Mouse (Mus musculus): ENCODE measurements around the gene Zmiz1.

Gene Zmiz1

GRCm38 (mm10) chr14:25493301-25494241 is 34.6 kb downstream of the Zmiz1 start:
- DNase-seq = peak; percentile 69 to 77

DNA sequence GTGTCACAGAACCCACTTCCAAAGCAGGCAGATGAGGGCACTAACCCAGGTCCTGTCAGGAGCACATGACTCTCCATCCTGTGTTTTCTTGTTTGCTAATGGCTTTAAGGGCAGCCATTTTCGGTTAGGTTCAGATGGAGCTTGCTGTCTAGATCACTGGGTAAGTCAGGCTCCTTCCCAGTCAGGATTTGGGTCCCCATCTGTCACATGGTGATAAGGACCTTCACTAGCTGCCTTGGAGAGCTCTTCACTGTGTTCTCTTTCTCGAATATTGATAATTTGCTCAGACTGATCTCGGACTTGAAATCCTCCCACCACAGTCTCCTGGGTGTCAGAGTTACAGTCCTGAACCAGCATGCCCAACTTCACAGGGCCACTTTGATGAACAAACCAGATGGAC is 35.8 kb downstream of the Zmiz1 start:
- no peak for DNase-seq

GRCm38 (mm10) chr14:25496116-25496515 is 37.1 kb downstream of the Zmiz1 start:
- DNase-seq = peak; percentile 76 to 90

DNA sequence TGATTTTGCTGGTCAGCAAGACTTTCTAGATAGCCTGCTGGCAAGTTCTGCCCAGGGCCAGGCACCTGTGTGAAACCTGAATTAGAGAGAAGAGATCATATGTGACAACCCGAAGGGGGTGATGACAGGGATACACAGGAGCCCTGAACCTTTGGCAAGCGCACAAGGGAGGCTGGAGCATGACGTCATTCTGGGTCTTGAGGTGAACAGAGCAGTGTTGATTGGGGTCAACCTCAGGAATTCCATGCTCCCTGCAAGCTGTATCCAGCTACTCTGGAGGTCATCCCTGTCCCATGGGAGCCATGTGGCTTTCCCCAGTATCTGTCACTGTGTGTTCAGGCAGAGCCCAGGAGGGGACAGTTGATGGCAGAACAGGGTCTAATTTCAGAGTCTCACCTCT is 38.0 kb downstream of the Zmiz1 start:
- DNase-seq = peak in 1 of 2 experiments; percentile 54

DNA sequence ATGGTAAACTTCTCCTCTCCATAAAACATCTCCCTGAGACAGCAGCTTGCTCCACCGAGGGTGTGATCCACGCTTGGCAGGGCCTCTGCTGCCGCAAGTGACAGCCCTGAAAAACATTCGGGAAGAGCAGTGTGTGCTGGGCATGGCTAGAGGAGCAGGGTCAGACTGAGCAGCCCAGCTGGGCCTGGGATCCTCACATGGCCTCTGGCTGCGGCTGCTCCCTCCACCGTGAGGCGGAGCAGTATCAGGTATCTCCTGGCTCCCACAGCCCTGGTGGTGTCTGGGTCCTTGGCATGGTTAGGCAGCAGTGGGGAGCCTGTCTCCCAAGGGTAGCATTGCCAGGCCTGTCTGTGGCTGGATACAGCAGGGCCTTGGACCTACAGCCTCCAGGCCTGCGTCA is 38.6 kb downstream of the Zmiz1 start:
- DNase-seq = peak in 1 of 2 experiments; percentile 64

DNA sequence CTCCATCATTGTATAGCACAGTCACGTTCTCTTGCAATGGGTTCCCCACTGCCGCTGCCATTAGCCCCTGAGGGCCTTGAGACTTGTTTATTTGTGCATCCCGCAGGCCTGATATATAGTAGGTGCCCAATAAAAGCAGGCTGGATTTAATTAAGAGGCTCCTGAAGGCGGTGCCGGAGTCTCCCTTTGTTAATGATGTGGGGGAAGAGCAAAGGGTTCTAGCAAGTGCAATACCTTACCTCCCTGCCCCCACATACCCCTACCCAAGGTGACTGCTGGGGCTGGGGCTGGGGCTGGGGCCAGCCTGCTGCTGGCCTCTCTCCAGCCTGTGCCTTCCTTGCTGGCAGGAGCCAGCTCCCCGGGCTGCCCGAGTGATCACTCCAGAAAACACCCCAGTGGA is 39.4 kb downstream of the Zmiz1 start:
- DNase-seq = peak in 1 of 2 experiments; percentile 54

- DNase-seq = peak in 1 of 2 experiments; percentile 38
Observed at GRCm38 (mm10) chr14:25499526-25499925, 40.5 kb downstream of the Zmiz1 start.

GRCm38 (mm10) chr14:25500511-25501120 is 41.6 kb downstream of the Zmiz1 start:
- DNase-seq = no peak

GRCm38 (mm10) chr14:25501481-25501880 is 42.5 kb downstream of the Zmiz1 start:
- no peak for DNase-seq

GRCm38 (mm10) chr14:25502355-25502754 is 43.4 kb downstream of the Zmiz1 start:
- no peak for DNase-seq

DNA sequence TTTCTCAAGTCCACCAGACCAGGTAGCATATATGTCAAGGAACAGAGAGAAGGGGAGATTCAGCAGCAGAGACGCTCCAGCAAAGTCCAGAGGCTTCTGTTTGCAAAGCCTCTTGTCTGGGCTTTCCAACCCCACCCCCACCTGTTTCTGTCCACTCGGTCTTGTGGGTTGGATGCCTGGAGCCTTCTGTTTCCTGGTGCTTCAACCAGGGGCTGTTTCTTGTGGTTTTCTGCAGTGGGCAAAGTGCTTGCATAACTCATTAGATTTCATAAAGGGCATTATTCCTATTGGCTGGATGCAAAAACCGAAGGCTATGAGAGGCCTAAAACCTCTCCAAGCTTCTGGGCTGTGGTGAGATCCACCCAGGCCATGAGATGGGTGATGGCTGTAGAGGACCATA is 45.3 kb downstream of the Zmiz1 start:
- DNase-seq = no peak

DNA sequence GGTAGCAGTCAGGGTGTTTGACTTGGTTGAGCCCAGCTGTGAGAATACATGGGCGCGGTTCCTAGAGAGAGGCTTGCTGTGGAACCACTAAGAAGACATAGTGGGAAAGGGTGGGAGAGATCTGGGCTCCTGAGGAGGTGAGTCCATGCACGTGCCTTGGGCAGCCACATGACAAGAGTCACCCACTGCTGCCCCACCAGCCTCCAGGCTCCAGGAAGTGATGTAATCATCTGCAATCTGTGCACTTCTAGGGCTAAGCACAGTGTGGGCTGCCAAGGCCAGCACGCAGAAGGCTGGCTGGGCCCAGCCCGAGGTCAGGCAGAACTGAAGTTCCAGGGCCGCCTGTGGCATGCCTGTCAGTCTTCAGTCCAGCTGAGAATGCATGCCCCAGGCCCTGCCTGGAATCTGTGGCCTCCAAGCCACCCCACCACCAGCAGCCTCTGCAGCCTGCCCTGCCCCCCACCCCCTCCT is 46.3 kb downstream of the Zmiz1 start:
- peak in 1 of 2 experiments; percentile 19 for DNase-seq

GRCm38 (mm10) chr14:25508111-25508756 is 49.2 kb downstream of the Zmiz1 start:
- DNase-seq = no peak

DNA sequence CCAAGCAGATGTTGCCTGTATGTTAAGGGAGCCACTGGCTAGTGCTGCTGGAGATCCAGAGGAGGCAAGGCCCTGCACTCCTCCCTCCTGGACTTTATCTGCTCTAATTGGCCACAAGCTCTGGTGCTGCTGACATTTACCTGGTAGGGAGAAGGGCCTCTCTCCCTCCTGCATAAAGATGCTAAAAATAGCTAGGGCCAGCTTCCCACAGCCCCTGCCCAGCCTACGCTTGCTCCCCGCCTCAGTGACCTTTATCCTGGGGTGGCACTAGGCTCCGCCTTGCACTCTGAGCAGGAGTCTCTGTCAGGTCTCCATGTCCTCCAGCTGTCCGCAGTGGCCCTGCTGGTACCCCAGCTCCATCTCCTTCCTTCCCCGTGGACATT is 49.8 kb downstream of the Zmiz1 start:
- DNase-seq = no peak

DNA sequence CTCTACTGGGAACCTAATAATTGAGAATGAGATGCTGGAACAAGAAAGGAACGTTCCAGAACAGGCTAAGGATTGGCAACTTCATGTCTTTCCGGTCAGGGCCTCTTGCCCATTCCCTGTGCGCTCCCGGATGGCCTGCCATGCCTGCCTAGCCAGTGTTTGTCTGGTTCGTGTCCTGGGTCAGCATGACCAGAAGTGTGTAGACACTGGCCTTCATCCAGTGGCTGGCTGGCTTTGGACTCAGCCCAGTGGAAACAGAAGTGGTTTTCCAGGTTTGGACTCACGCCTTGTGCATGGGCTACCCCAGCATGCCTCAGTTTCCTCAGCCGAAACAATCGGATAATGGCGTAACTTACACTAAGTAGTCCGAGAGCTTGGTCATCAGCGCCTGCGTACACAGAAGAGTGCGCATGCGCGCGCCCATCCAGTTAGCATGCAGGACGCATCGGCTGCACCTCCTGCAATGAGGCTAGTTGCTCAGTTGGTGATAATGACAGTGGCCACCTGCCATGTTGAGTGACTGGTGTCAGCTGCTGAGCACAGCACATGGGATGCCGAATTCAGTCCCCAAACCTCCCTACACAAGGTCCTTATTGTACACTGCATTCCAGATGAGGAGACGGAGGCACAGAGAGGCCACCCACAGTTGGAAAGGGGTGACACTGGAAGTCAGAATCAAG is 50.6 kb downstream of the Zmiz1 start:
- peak; percentile 70 to 79 for DNase-seq

DNA sequence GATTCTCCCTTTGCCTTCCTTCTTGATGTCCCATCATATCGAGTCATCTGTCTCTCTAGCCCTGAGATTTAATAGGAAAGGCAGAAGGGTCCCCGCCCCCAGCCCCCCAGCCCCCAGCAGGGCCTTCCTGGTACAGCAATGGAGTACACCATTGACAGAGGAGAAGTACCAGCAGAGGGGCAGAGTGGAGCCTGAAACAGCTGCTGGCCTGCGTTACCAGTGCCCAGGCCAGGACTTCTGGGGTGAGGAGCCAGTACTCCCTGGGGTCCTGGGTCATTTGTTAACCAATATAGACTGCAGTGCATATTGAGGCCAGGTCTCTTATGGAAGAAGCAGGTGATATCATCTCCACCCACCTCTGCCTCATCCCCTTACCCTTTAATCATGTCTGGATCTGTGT is 51.4 kb downstream of the Zmiz1 start:
- DNase-seq = no peak

GRCm38 (mm10) chr14:25510987-25511386 is 52.0 kb downstream of the Zmiz1 start:
- DNase-seq = no peak

GRCm38 (mm10) chr14:25511564-25511963 is 52.6 kb downstream of the Zmiz1 start:
- peak in 1 of 2 experiments; percentile 19 for DNase-seq

- DNase-seq = peak in 1 of 2 experiments; percentile 23
Observed at GRCm38 (mm10) chr14:25511967-25512366, 53.0 kb downstream of the Zmiz1 start.

GRCm38 (mm10) chr14:25512803-25513202 is 53.8 kb downstream of the Zmiz1 start:
- DNase-seq = peak; percentile 86 to 89

GRCm38 (mm10) chr14:25513496-25513895 is 54.5 kb downstream of the Zmiz1 start:
- peak; percentile 52 to 68 for DNase-seq

DNA sequence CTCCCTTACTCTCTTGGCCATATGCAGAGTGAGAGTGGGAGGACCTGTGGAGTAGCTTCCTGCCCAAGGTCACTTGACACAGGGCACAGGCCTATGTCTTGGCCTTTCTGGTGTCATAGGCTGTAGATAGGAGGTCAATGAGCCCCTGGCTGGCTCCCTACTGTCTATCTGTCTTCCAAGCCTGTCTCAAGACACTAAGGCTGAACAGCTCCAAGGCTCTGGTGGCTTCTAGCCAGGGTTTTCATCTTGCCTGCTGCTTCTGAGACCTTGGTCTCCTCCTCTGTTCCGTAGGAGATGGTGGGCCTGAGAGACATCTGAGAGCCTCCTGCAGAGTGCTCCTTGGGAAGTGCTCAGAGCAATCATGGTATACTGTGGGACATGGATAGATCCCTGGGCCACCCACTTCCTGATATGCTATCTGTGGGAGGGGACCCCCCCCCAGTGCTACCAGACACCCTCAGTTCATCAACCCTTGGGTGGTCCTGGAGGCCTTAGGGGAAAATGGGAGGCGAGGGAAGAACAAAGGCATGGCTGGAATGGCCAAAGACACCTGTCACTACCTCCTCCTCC is 56.0 kb downstream of the Zmiz1 start:
- DNase-seq = peak; percentile 35 to 36
